Mouse (Mus musculus) liver, adult 2 months (tissue): Measurements from ENCODE around the gene Cisd3. TPM values are rescaled to one million over a fixed set of nuclear protein-coding genes. Genes with fewer than 3 reads are reported as not detected.
"Not testable (repeated sequence)": the region's sequence is repeated elsewhere in the genome, so short reads cannot be mapped to it uniquely, and the experiment has no call there.

Source experiments
- DNase-seq: peaks from one replicate; pipeline ENCODE4 v3.0.0-alpha.2; 2011; ENCODE audit warnings: low read depth, low spot score; ENCODE audit errors: extremely low read depth
- H3K27ac ChIP-seq: fragments of 200-500 bp; replicated peaks from 2 replicates; pipeline ENCODE4 v1.5.1; 2012; ENCODE audit warnings: low read depth, mild to moderate bottlenecking, control low read depth, inconsistent platforms, low read length; ENCODE audit not compliant: insufficient read depth
- H3K27me3 ChIP-seq: fragments of 200-500 bp; 2 replicates; pipeline ENCODE4 v1.6.1; 2012; ENCODE audit warnings: mild to moderate bottlenecking, moderate library complexity, low read length, inconsistent platforms; ENCODE audit not compliant: control insufficient read depth, insufficient read depth
- H3K36me3 ChIP-seq: fragments of 200-500 bp; 2 replicates; pipeline ENCODE4 v1.6.1; 2012; ENCODE audit warnings: low read length, inconsistent platforms; ENCODE audit not compliant: control insufficient read depth, insufficient read depth
- H3K4me1 ChIP-seq: fragments of 200-500 bp; 2 replicates; pipeline ENCODE4 v1.6.1; 2011; ENCODE audit warnings: low read length; ENCODE audit not compliant: control insufficient read depth, insufficient read depth
- H3K4me3 ChIP-seq: fragments of 200-500 bp; 2 replicates; pipeline ENCODE4 v1.5.1; 2011; ENCODE audit warnings: low read depth, mild to moderate bottlenecking, control low read depth, low read length, moderate library complexity; ENCODE audit not compliant: insufficient read depth
- H3K79me2 ChIP-seq: fragments of 200-500 bp; 2 replicates; pipeline ENCODE4 v1.6.1; 2012; ENCODE audit warnings: inconsistent platforms, mild to moderate bottlenecking, low read length, moderate library complexity; ENCODE audit not compliant: control insufficient read depth, insufficient read depth
- H3K9ac ChIP-seq: fragments of 200-500 bp; 2 replicates; pipeline ENCODE4 v1.6.1; 2012; ENCODE audit warnings: low read depth, mild to moderate bottlenecking, control low read depth, inconsistent platforms, low read length
- CTCF ChIP-seq: fragments of 200-500 bp; IDR thresholded peaks from 2 replicates; pipeline ENCODE4 v1.5.1; 2011; ENCODE audit warnings: low read depth, low read length, control low read depth
- POLR2A ChIP-seq: fragments of 200-500 bp; IDR thresholded peaks from 2 replicates; pipeline ENCODE4 v1.6.1; 2011; ENCODE audit warnings: low read length, control low read depth; ENCODE audit not compliant: insufficient read depth; ENCODE audit errors: extremely low read depth
- WGBS: fragments of 180-500 bp; shearing (Covaris S2); methylation state at CpG from one replicate; pipeline ENCODE4 v1.1.7; 2018; 5-methylcytosine and 5-hydroxymethylcytosine counted together
- polyA plus RNA-seq: library from polyadenylated mRNA; depleted of rRNA; stranded (reverse); fragments of >200 nt; gene quantifications from 2 replicates; pipeline ENCODE4 v1.2.3, GENCODE M21; 2012; rRNA removed
- total RNA-seq: library from RNA; depleted of rRNA; stranded (reverse); fragments of >200 nt; gene quantifications from 2 replicates; pipeline ENCODE4 v1.2.3, GENCODE M21; 2014; rRNA removed

Gene Cisd3
- total RNA-seq = 35.7 and 41.0 TPM in 2 replicates
- polyA plus RNA-seq = 73.6 and 94.5 TPM in 2 replicates

GRCm38 (mm10) chr11:97685613-97686321 is at the start of gene Cisd3:
Cisd3 (plus strand) TSS chr11:97685826.
- Histone ChIP-seq H3K4me1 (peaks cover 9% of the 10 kb centered on the region), H3K4me3 (peak within 1 kb of the TSS; percentile 67), H3K27ac (peak within 1 kb of the TSS; percentile 81), H3K36me3 (no peaks in the 10 kb centered on the region), H3K9ac (peak within 1 kb of the TSS; percentile 60), H3K79me2 (no peaks in the 10 kb centered on the region; the same call in 1 of the 2 replicates), H3K27me3 (no peaks in the 10 kb centered on the region)
- under 1% methylated on average over 43 of the region's 43 CpGs for WGBS
- DNase-seq = peak; percentile 90
- no peak for TF ChIP-seq POLR2A
- TF ChIP-seq CTCF = no peak

GRCm38 (mm10) chr11:97641668-97642067 is 44.0 kb upstream of the Cisd3 start:
- Histone ChIP-seq H3K9ac (no peak overlapping the region), H3K4me3 (no peak overlapping the region), H3K4me1 (no peaks in the 10 kb centered on the region), H3K27ac (no peak overlapping the region), H3K27me3 (no peaks in the 10 kb centered on the region), H3K79me2 (no peaks in the 10 kb centered on the region), H3K36me3 (no peaks in the 10 kb centered on the region)
- no peak for TF ChIP-seq POLR2A
- no peak for TF ChIP-seq CTCF
- 61% methylated on average over 8 of the region's 8 CpGs for WGBS
- no peak for DNase-seq

- DNase-seq = no peak
- 50% methylated on average over 2 of the region's 2 CpGs for WGBS
- H3K27me3 ChIP-seq = no peaks in the 10 kb centered on the region
- no peak overlapping the region for H3K9ac ChIP-seq
- TF ChIP-seq POLR2A = no peak
- TF ChIP-seq CTCF = no peak
- no peak overlapping the region for H3K27ac ChIP-seq
- no peak overlapping the region for H3K4me3 ChIP-seq
- no peaks in the 10 kb centered on the region for H3K79me2 ChIP-seq
- H3K36me3 ChIP-seq = no peaks in the 10 kb centered on the region
- H3K4me1 ChIP-seq = no peaks in the 10 kb centered on the region
These were observed 42.9 kb upstream of the Cisd3 start for GRCm38 (mm10) chr11:97642746-97643145.

- no peak overlapping the region for H3K9ac ChIP-seq
- no peak for DNase-seq
- H3K4me3 ChIP-seq = no peak overlapping the region
- no peaks in the 10 kb centered on the region for H3K27me3 ChIP-seq
- no peak overlapping the region for H3K27ac ChIP-seq
- no peaks in the 10 kb centered on the region for H3K79me2 ChIP-seq
- no peaks in the 10 kb centered on the region for H3K36me3 ChIP-seq
- TF ChIP-seq CTCF (no peak), POLR2A (no peak)
- WGBS = 75% methylated on average over 8 of the region's 8 CpGs
- no peaks in the 10 kb centered on the region for H3K4me1 ChIP-seq
These were observed 42.1 kb upstream of the Cisd3 start for GRCm38 (mm10) chr11:97643380-97644055.

- no peak overlapping the region for H3K27ac ChIP-seq
- no peak overlapping the region for H3K4me3 ChIP-seq
- H3K27me3 ChIP-seq = no peaks in the 10 kb centered on the region
- peak; percentile 71 for DNase-seq
- 2% methylated on average over 6 of the region's 6 CpGs for WGBS
- TF ChIP-seq CTCF (peak; percentile 86), POLR2A (no peak)
- H3K4me1 ChIP-seq = no peaks in the 10 kb centered on the region
- no peaks in the 10 kb centered on the region for H3K36me3 ChIP-seq
- no peaks in the 10 kb centered on the region for H3K79me2 ChIP-seq
- no peak overlapping the region for H3K9ac ChIP-seq
These were observed 40.8 kb upstream of the Cisd3 start for GRCm38 (mm10) chr11:97644834-97645233.

- H3K9ac ChIP-seq, DNase-seq, H3K79me2 ChIP-seq, H3K27me3 ChIP-seq, H3K4me3 ChIP-seq, H3K36me3 ChIP-seq, H3K4me1 ChIP-seq, H3K27ac ChIP-seq: not testable (repeated sequence)
- 76% methylated on average over 4 of the region's 4 CpGs for WGBS
These were observed 37.1 kb upstream of the Cisd3 start for GRCm38 (mm10) chr11:97648541-97648940.
